Mouse (Mus musculus) forebrain, embryonic 11.5 days (tissue): ENCODE measurements at regions not wholly inside any gene's neighbourhood (a gene's known extent, or its start where the extent isn't known, plus 50 kb on each side); places are given as distances from the start of the nearest gene placed in this dataset.

Experiments
- ATAC-seq: fragments of 200-750 bp; cut with Nextera tagmentation; replicated peaks from 2 replicates; pipeline ENCODE4 v1.8.0; 2017; ENCODE audit warnings: moderate TSS enrichment; ENCODE audit not compliant: low FRiP score
- DNase-seq: peaks from one replicate; pipeline ENCODE4 v3.0.0-alpha.2; 2017; ENCODE audit warnings: low spot score
- H3K27ac ChIP-seq: fragments of 300-500 bp; sonication (generic); 2 replicates; pipeline ENCODE4 v1.5.1; 2014; ENCODE audit warnings: low read depth, low read length
- H3K27me3 ChIP-seq: fragments of 300-500 bp; sonication (generic); 2 replicates; pipeline ENCODE4 v1.6.1; 2014; ENCODE audit warnings: mild to moderate bottlenecking, low read length, mixed read lengths; ENCODE audit not compliant: control insufficient read depth, insufficient read depth
- H3K36me3 ChIP-seq: fragments of 300-500 bp; sonication (generic); 2 replicates; pipeline ENCODE4 v1.6.1; 2014; ENCODE audit warnings: mild to moderate bottlenecking, low read length, moderate library complexity, mixed read lengths; ENCODE audit not compliant: control insufficient read depth, insufficient read depth
- H3K4me1 ChIP-seq: fragments of 300-500 bp; sonication (generic); replicated peaks from 2 replicates; pipeline ENCODE4 v1.6.1; 2014; ENCODE audit warnings: low read length, mixed read lengths; ENCODE audit not compliant: control insufficient read depth, insufficient read depth
- H3K4me2 ChIP-seq: fragments of 300-500 bp; sonication (generic); 2 replicates; pipeline ENCODE4 v1.6.1; 2014; ENCODE audit warnings: low read depth, mild to moderate bottlenecking, low read length, moderate library complexity, mixed read lengths; ENCODE audit not compliant: severe bottlenecking
- H3K4me3 ChIP-seq: fragments of 300-500 bp; sonication (generic); 2 replicates; pipeline ENCODE4 v1.5.1; 2014; ENCODE audit warnings: low read depth, low read length
- H3K9ac ChIP-seq: fragments of 300-500 bp; sonication (generic); 2 replicates; pipeline ENCODE4 v1.6.1; 2014; ENCODE audit warnings: low read length
- H3K9me3 ChIP-seq: fragments of 300-500 bp; sonication (generic); 2 replicates; pipeline ENCODE4 v1.6.1; 2016; ENCODE audit warnings: low read length, mixed read lengths; ENCODE audit not compliant: control insufficient read depth
- WGBS: fragments of 180-500 bp; shearing (Covaris S2); extraction: QIAGEN DNeasy Blood & Tissue Kit; methylation state at CpG from one replicate; pipeline ENCODE4 v1.1.7; 2014; 5-methylcytosine and 5-hydroxymethylcytosine counted together

- H3K27ac ChIP-seq = no peak overlapping the region
- H3K4me2 ChIP-seq = peak overlapping the region; percentile 47
- H3K36me3 ChIP-seq = no peaks in the 10 kb centered on the region
- no peak for ATAC-seq
- no peak overlapping the region for H3K9ac ChIP-seq
- H3K27me3 ChIP-seq = peaks cover 43% of the 10 kb centered on the region
- H3K4me1 ChIP-seq = 0 out of 2 replicates have a peak, but pooled peaks cover 2% of the 10 kb centered on the region
- peak overlapping the region; percentile 10; the same call in 1 of the 2 replicates for H3K4me3 ChIP-seq
- no peaks in the 10 kb centered on the region for H3K9me3 ChIP-seq
- WGBS = 8% methylated on average over 18 of the region's 18 CpGs
- peak; percentile 57 for DNase-seq
Measured at GRCm38 (mm10) chr5:118876586-118877312, 316.3 kb downstream of the Med13l start.

GRCm38 (mm10) chr5:118877313-118877669 lies 316.8 kb downstream of the Med13l start:
- H3K4me3 ChIP-seq = peak overlapping the region; percentile 10; the same call in 1 of the 2 replicates

GRCm38 (mm10) chr5:118877831-118878230 lies 317.4 kb downstream of the Med13l start:
- Histone ChIP-seq H3K27me3 (peaks cover 43% of the 10 kb centered on the region), H3K9ac (no peak overlapping the region), H3K4me2 (no peak overlapping the region), H3K27ac (no peak overlapping the region), H3K4me1 (0 out of 2 replicates have a peak, but pooled peaks cover 2% of the 10 kb centered on the region), H3K4me3 (no peak overlapping the region), H3K36me3 (no peaks in the 10 kb centered on the region), H3K9me3 (no peaks in the 10 kb centered on the region)
- WGBS = 24% methylated on average over 10 of the region's 10 CpGs
- no peak for DNase-seq
- ATAC-seq = no peak

More at GRCm38 (mm10) chr5:118877313-118877669, 316.8 kb downstream of the Med13l start:
- WGBS = 1% methylated on average over 12 of the region's 12 CpGs
- Histone ChIP-seq H3K9me3 (no peaks in the 10 kb centered on the region), H3K27me3 (peaks cover 43% of the 10 kb centered on the region), H3K27ac (no peak overlapping the region), H3K4me1 (0 out of 2 replicates have a peak, but pooled peaks cover 2% of the 10 kb centered on the region), H3K36me3 (no peaks in the 10 kb centered on the region), H3K4me2 (peak overlapping the region; percentile 47), H3K9ac (no peak overlapping the region)
- peak; percentile 78 for DNase-seq
- ATAC-seq = no peak

DNA sequence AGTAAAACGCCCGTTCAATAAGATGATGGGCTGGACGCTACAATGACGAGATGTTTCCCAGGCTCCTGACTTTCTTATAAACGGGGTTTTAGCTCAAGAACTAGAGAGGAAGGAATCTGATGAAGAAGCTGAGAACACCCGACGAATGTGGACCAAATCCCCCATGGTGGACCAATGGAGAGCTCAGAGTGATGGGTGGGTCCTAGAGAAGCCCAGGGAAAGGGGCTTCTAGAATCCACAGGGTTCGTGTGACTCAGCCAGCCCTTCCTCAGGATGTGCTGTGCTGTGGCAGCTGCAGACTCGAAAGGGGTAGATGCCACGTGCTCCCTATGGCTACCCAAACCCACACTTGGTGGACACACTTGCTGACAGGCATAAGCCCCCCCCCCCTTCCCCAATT lies 318.2 kb downstream of the Med13l start:
- H3K4me1 ChIP-seq = 0 out of 2 replicates have a peak, but pooled peaks cover 2% of the 10 kb centered on the region

DNA sequence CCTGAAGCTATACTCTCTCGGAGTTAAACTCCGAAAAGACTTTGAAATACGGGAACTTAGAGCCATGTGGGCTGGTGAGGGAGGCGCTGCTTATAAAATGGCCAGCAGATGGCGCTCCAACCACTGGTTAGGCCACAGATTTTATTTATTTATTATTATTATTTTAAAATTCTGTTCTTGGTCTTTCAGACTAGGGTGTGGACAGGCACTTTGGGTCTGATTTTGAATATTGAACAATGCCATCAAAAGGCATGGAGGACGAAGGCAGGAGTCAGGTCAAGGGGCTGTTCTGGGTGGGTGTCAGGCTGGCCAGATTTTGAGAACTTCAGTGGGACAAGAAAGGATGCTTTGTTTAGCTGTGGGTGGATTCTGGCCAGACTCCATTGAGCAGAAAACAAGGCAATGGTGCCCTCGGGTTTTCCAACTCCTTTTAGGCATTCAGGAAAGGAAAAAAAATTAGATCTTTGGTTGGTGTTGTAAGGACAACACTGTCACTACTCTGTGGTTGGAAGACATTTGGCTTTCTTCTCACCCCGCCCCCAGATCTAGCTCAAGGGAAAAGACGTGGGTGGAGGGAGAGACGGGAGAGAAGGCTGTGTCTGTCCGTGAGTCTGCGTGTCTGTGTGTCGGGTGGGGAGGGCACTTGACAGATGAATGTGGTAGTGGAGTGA lies 319.5 kb downstream of the Med13l start:
- H3K9me3 ChIP-seq = no peaks in the 10 kb centered on the region
- H3K4me3 ChIP-seq = no peak overlapping the region
- H3K4me1 ChIP-seq = 0 out of 2 replicates have a peak, but pooled peaks cover 2% of the 10 kb centered on the region
- DNase-seq (peak; percentile 77), ATAC-seq (no peak)
- no peaks in the 10 kb centered on the region for H3K36me3 ChIP-seq
- peaks cover 33% of the 10 kb centered on the region for H3K27me3 ChIP-seq
- H3K4me2 ChIP-seq = no peak overlapping the region
- 24% methylated on average over 13 of the region's 13 CpGs for WGBS
- no peak overlapping the region for H3K9ac ChIP-seq
- no peak overlapping the region for H3K27ac ChIP-seq

More for the DNA sequence above, 318.2 kb downstream of the Med13l start:
- WGBS = 41% methylated on average over 10 of the region's 10 CpGs
- Histone ChIP-seq H3K27me3 (peaks cover 42% of the 10 kb centered on the region), H3K4me2 (no peak overlapping the region), H3K9me3 (no peaks in the 10 kb centered on the region), H3K9ac (no peak overlapping the region), H3K27ac (no peak overlapping the region), H3K4me3 (no peak overlapping the region), H3K36me3 (no peaks in the 10 kb centered on the region)
- no peak for DNase-seq
- ATAC-seq = no peak

DNA sequence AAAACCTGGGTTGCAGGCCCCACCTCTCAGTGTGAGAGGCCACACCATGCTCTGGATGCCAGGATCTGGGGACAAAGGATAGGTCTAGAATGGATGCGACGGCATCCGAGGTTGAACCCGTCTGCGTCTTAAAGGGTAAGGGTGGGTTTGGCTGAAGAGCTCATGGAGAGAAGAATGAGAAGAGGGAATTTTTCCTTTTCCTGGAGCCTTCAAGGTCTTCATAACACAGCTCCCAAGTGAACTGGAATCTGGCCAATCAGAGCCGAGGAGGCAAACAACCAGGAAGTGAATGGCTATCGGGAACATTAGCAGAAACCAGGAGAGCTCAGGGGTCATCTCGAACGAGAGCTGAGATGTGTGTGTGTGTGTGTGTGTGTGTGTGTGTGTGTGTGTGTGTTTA lies 320.1 kb downstream of the Med13l start:
- 0 out of 2 replicates have a peak, but pooled peaks cover 2% of the 10 kb centered on the region for H3K4me1 ChIP-seq
- peaks cover 28% of the 10 kb centered on the region for H3K27me3 ChIP-seq
- no peak overlapping the region for H3K9ac ChIP-seq
- no peak overlapping the region for H3K27ac ChIP-seq
- no peak for DNase-seq
- no peak overlapping the region for H3K4me3 ChIP-seq
- H3K9me3 ChIP-seq = no peaks in the 10 kb centered on the region
- no peak for ATAC-seq
- H3K4me2 ChIP-seq = no peak overlapping the region
- no peaks in the 10 kb centered on the region for H3K36me3 ChIP-seq
- 86% methylated on average over 9 of the region's 9 CpGs for WGBS

GRCm38 (mm10) chr5:118881886-118882285 lies 321.4 kb downstream of the Med13l start:
- Histone ChIP-seq H3K4me3 (no peak overlapping the region), H3K27ac (no peak overlapping the region), H3K9ac (no peak overlapping the region), H3K36me3 (no peaks in the 10 kb centered on the region), H3K4me1 (0 out of 2 replicates have a peak, but pooled peaks cover 2% of the 10 kb centered on the region), H3K9me3 (no peaks in the 10 kb centered on the region), H3K27me3 (peaks cover 20% of the 10 kb centered on the region), H3K4me2 (no peak overlapping the region)
- no peak for ATAC-seq
- DNase-seq = no peak
- 96% methylated on average over 8 of the region's 8 CpGs for WGBS

- Histone ChIP-seq H3K36me3 (no peaks in the 10 kb centered on the region), H3K4me1 (no peaks in the 10 kb centered on the region), H3K4me2 (no peak overlapping the region), H3K27ac (no peak overlapping the region), H3K9me3 (no peaks in the 10 kb centered on the region), H3K9ac (no peak overlapping the region), H3K27me3 (no peaks in the 10 kb centered on the region), H3K4me3 (no peak overlapping the region)
- WGBS = 92% methylated on average over 11 of the region's 11 CpGs
- ATAC-seq (no peak), DNase-seq (no peak)
Measured at GRCm38 (mm10) chr5:118888131-118888530, 327.7 kb downstream of the Med13l start.
